Mouse (Mus musculus) limb, embryonic 12.5 days (tissue): ENCODE results near the gene Cltrn. TPM values are rescaled to one million over a fixed set of nuclear protein-coding genes. Genes with fewer than 3 reads are reported as not detected.

ENCODE experiments used
- ATAC-seq: fragments of 200-750 bp; cut with Nextera tagmentation; 2 replicates; pipeline ENCODE4 v1.8.0; 2017; ENCODE audit warnings: low read depth, moderate TSS enrichment; ENCODE audit not compliant: insufficient number of reproducible peaks, insufficient read depth, low FRiP score, low TSS enrichment
- H3K27ac ChIP-seq: fragments of 300-500 bp; sonication (generic); 2 replicates; pipeline ENCODE4 v1.5.1; 2016; ENCODE audit warnings: mild to moderate bottlenecking, moderate library complexity
- H3K27me3 ChIP-seq: fragments of 300-500 bp; sonication (generic); 2 replicates; pipeline ENCODE4 v1.6.1; 2016; ENCODE audit warnings: mild to moderate bottlenecking, moderate library complexity
- H3K36me3 ChIP-seq: fragments of 300-500 bp; sonication (generic); 2 replicates; pipeline ENCODE4 v1.6.1; 2016; ENCODE audit warnings: mild to moderate bottlenecking, moderate library complexity
- H3K4me1 ChIP-seq: fragments of 300-500 bp; sonication (generic); replicated peaks from 2 replicates; pipeline ENCODE4 v1.6.1; 2016
- H3K4me2 ChIP-seq: fragments of 300-500 bp; sonication (generic); 2 replicates; pipeline ENCODE4 v1.6.1; 2016; ENCODE audit warnings: mild to moderate bottlenecking, moderate library complexity
- H3K4me3 ChIP-seq: fragments of 300-500 bp; sonication (generic); replicated peaks from 2 replicates; pipeline ENCODE4 v1.5.1; 2016; ENCODE audit warnings: mild to moderate bottlenecking
- H3K9ac ChIP-seq: fragments of 300-500 bp; sonication (generic); replicated peaks from 2 replicates; pipeline ENCODE4 v1.6.1; 2016; ENCODE audit warnings: mild to moderate bottlenecking, moderate library complexity
- H3K9me3 ChIP-seq: fragments of 300-500 bp; sonication (generic); 2 replicates; pipeline ENCODE4 v1.6.1; 2016; ENCODE audit warnings: mild to moderate bottlenecking, moderate library complexity
- WGBS: fragments of 180-500 bp; shearing (Covaris S2); methylation state at CpG from one replicate; pipeline ENCODE4 v1.1.7; 2016; 5-methylcytosine and 5-hydroxymethylcytosine counted together
- polyA plus RNA-seq: library from polyadenylated mRNA; unstranded; fragments of >200 nt; fragmentation: Nextera tagmentation; extraction: Ambion mirVana; gene quantifications from 2 replicates; pipeline ENCODE4 v1.2.1, GENCODE M21; 2016

Gene Cltrn
- polyA plus RNA-seq, 1 experiment from 2014 or later: not detected

- no peak for ATAC-seq
- Histone ChIP-seq H3K4me1 (no peaks in the 10 kb centered on the region), H3K27ac (no peak overlapping the region), H3K4me2 (no peak overlapping the region), H3K36me3 (no peaks in the 10 kb centered on the region), H3K9ac (no peak overlapping the region), H3K4me3 (no peak overlapping the region), H3K27me3 (peaks cover 15% of the 10 kb centered on the region), H3K9me3 (no peaks in the 10 kb centered on the region)
- WGBS: 90% methylated on average over 6 of the region's 6 CpGs
Observed at GRCm38 (mm10) chrX:164145463-164146250, 57.0 kb downstream of the Cltrn start.

- Histone ChIP-seq H3K9me3 (no peaks in the 10 kb centered on the region), H3K27me3 (peaks cover 17% of the 10 kb centered on the region), H3K4me1 (no peaks in the 10 kb centered on the region), H3K27ac (no peak overlapping the region), H3K4me2 (no peak overlapping the region), H3K36me3 (no peaks in the 10 kb centered on the region), H3K4me3 (no peak overlapping the region), H3K9ac (no peak overlapping the region)
- no peak for ATAC-seq
- WGBS: 64% methylated on average over 2 of the region's 2 CpGs
Observed at GRCm38 (mm10) chrX:164152703-164153102, 64.1 kb downstream of the Cltrn start.

GRCm38 (mm10) chrX:164153606-164154005 lies 65.0 kb downstream of the Cltrn start:
- no peak overlapping the region for H3K9ac ChIP-seq
- H3K4me1 ChIP-seq: no peaks in the 10 kb centered on the region
- H3K27me3 ChIP-seq: peaks cover 8% of the 10 kb centered on the region; the same call in 1 of the 2 replicates
- no peak overlapping the region for H3K27ac ChIP-seq
- no peaks in the 10 kb centered on the region for H3K36me3 ChIP-seq
- no peaks in the 10 kb centered on the region for H3K9me3 ChIP-seq
- ATAC-seq: no peak
- H3K4me3 ChIP-seq: no peak overlapping the region
- no peak overlapping the region for H3K4me2 ChIP-seq

GRCm38 (mm10) chrX:164154594-164154993 lies 66.0 kb downstream of the Cltrn start:
- H3K4me3 ChIP-seq: no peak overlapping the region
- no peaks in the 10 kb centered on the region for H3K9me3 ChIP-seq
- H3K27me3 ChIP-seq: peaks cover 8% of the 10 kb centered on the region; the same call in 1 of the 2 replicates
- no peak for ATAC-seq
- WGBS: 75% methylated on average over 5 of the region's 5 CpGs
- H3K4me2 ChIP-seq: no peak overlapping the region
- no peaks in the 10 kb centered on the region for H3K4me1 ChIP-seq
- H3K9ac ChIP-seq: no peak overlapping the region
- no peak overlapping the region for H3K27ac ChIP-seq
- H3K36me3 ChIP-seq: no peaks in the 10 kb centered on the region

GRCm38 (mm10) chrX:164164681-164165080 lies 76.1 kb downstream of the Cltrn start:
- 65% methylated on average over 1 of the region's 1 CpGs for WGBS
- H3K27me3 ChIP-seq: peaks cover 15% of the 10 kb centered on the region
- no peak overlapping the region for H3K4me2 ChIP-seq
- H3K4me3 ChIP-seq: no peak overlapping the region
- H3K4me1 ChIP-seq: no peaks in the 10 kb centered on the region
- no peak for ATAC-seq
- H3K36me3 ChIP-seq: no peaks in the 10 kb centered on the region
- H3K27ac ChIP-seq: no peak overlapping the region
- no peaks in the 10 kb centered on the region for H3K9me3 ChIP-seq
- H3K9ac ChIP-seq: no peak overlapping the region

Other genes with a start within 250 kb of the Cltrn start
- 21.7 and 22.5 TPM in 2 replicates for gene Ap1s2, start 179.8 kb upstream of the Cltrn start, polyA plus RNA-seq
- 85.8 and 94.1 TPM in 2 replicates for gene Zrsr2, start 130.2 kb upstream of the Cltrn start, polyA plus RNA-seq
- 0.86 and 1.2 TPM in 2 replicates for gene Car5b, start 60.8 kb upstream of the Cltrn start, polyA plus RNA-seq
- gene Siah1b, start 12.3 kb upstream of the Cltrn start, polyA plus RNA-seq: 38.1 and 41.0 TPM in 2 replicates
- gene Ace2, start 50.5 kb downstream of the Cltrn start, polyA plus RNA-seq: 0.12 TPM in 1 of 2 replicates, not detected in the other
- gene Bmx, start 169.4 kb downstream of the Cltrn start, polyA plus RNA-seq: 0.24 and 0.58 TPM in 2 replicates
- 7.1 and 8.6 TPM in 2 replicates for gene Pir, start 180.5 kb downstream of the Cltrn start, polyA plus RNA-seq